ENCODE assay signal across 22 mouse cellular contexts in the genomic region with DNA sequence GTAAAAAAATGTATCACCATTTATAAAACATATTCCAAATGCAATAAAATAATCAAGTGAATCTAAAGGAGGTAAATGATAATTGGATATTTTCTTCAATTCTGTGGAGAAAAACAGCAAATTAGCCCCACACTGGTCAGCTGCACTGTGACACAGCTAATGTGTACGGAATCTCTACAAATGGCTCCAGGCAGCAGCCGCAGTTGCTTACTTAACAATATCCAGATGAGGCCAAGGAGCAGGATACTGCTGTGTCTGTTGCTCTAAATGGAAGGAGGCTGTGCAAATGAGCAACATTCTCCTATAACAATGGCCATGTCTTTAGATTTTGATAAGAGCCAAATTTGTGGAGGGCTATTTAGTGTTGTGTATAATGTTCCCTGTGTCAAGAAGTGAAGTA.
DNase-seq lines count a peak whose midpoint lies in the region; ATAC-seq and TF ChIP-seq lines count a peak whose summit lies in the region.
"Had no signal": no experiment of that assay in that cellular context is flagged by ENCODE, and none has a peak within 500 bp of the region (broad histone marks: within the 10 kb centered on the region; RNA-seq: fewer than 3 reads in every experiment).

No protein-coding gene starts in this region.

- no peak overlapping the region for H3K4me3 ChIP-seq in hindbrain, embryonic 10.5 days
- no peak overlapping the region for H3K4me3 ChIP-seq in hindbrain, embryonic 12.5 days
- H3K4me3 ChIP-seq in embryonic fibroblast, embryonic 13.5 days (ENCODE audit: insufficient read depth, low read length) = no peak overlapping the region
- H3K4me3 ChIP-seq: forebrain, embryonic 15.5 days; hindbrain, embryonic 15.5 days; intestine, embryonic 15.5 days; liver, embryonic 13.5 days; megakaryocyte, embryonic 14.5 days had no signal

- no peak for ATAC-seq in hindbrain, embryonic 12.5 days (ENCODE audit: low FRiP score)
- ATAC-seq: CD4-positive, CD25-positive, alpha-beta regulatory T cell, adult 4 months; forebrain, embryonic 15.5 days; intestine, embryonic 15.5 days; Patski had no signal

- H3K4me2 ChIP-seq in hindbrain, embryonic 12.5 days (replicated peaks) = no peak overlapping the region
- H3K4me2 ChIP-seq: forebrain, embryonic 15.5 days; hindbrain, embryonic 15.5 days; intestine, embryonic 15.5 days; liver, embryonic 13.5 days; lung, embryonic 14.5 days had no signal

- H3K4me1 ChIP-seq in hindbrain, embryonic 10.5 days (replicated peaks) = peaks cover 34% of the 10 kb centered on the region
- H3K4me1 ChIP-seq in hindbrain, embryonic 12.5 days = peaks cover 20% of the 10 kb centered on the region
- peaks cover 10% of the 10 kb centered on the region for H3K4me1 ChIP-seq in embryonic fibroblast, embryonic 13.5 days (ENCODE audit: control insufficient read depth, insufficient read depth, low read length)
- H3K4me1 ChIP-seq: liver, embryonic 13.5 days had no signal

- no peaks in the 10 kb centered on the region for H3K27me3 ChIP-seq in hindbrain, embryonic 10.5 days (ENCODE audit: insufficient read depth, poor library complexity, severe bottlenecking)
- no peaks in the 10 kb centered on the region for H3K27me3 ChIP-seq in hindbrain, embryonic 12.5 days
- H3K27me3 ChIP-seq: forebrain, embryonic 15.5 days; hindbrain, embryonic 15.5 days; intestine, embryonic 15.5 days; liver, embryonic 13.5 days; megakaryocyte, embryonic 14.5 days; Patski had no signal

- H3K9ac ChIP-seq in hindbrain, embryonic 12.5 days = no peak overlapping the region
- H3K9ac ChIP-seq: forebrain, embryonic 15.5 days; hindbrain, embryonic 15.5 days; intestine, embryonic 15.5 days; liver, embryonic 13.5 days; lung, embryonic 14.5 days had no signal

- no peak for TF ChIP-seq CTCF in embryonic fibroblast, embryonic 13.5 days (IDR thresholded peaks at IDR 0.05; ENCODE audit: borderline replicate concordance, insufficient read depth, low read length)

- no peaks in the 10 kb centered on the region for H3K36me3 ChIP-seq in hindbrain, embryonic 10.5 days
- no peaks in the 10 kb centered on the region for H3K36me3 ChIP-seq in hindbrain, embryonic 12.5 days
- H3K36me3 ChIP-seq: forebrain, embryonic 15.5 days; hindbrain, embryonic 15.5 days; intestine, embryonic 15.5 days; liver, embryonic 13.5 days had no signal

- peak; percentile 22 for DNase-seq in hindbrain, embryonic 10.5 days (ENCODE audit: low spot score)
- peak; percentile 36 for DNase-seq in 3T3-L1 (ENCODE audit: low read depth, low spot score)
- DNase-seq in embryo, embryonic 10.5 days (ENCODE audit: low spot score) = peak; percentile 62
- DNase-seq in left cerebral cortex, adult 9 months (ENCODE audit: low spot score in 2 of 2) = no peak
- no peak for DNase-seq in layer of hippocampus, postnatal 36 days
- DNase-seq: cerebellum, adult 11-12 months; cerebellum, postnatal 10 days; gastrocnemius, postnatal 10 days; kidney, adult 9 months; kidney, postnatal 14 days; liver, embryonic 13.5 days; lung, embryonic 14.5 days; thymus, adult 18-20 months; thymus, postnatal 36 days had no signal

- no peak for TF ChIP-seq POLR2A in embryonic fibroblast, embryonic 13.5 days (IDR thresholded peaks at IDR 0.05; ENCODE audit: low read depth, low read length)

- H3K27ac ChIP-seq in hindbrain, embryonic 10.5 days = no peak overlapping the region
- no peak overlapping the region; the same call in 1 of the 2 replicates for H3K27ac ChIP-seq in hindbrain, embryonic 12.5 days
- peak overlapping the region; percentile 37; the same call in 1 of the 2 replicates for H3K27ac ChIP-seq in embryonic fibroblast, embryonic 13.5 days (ENCODE audit: insufficient read depth, low read length)
- H3K27ac ChIP-seq: forebrain, embryonic 15.5 days; hindbrain, embryonic 15.5 days; liver, embryonic 13.5 days had no signal

- H3K9me3 ChIP-seq in hindbrain, embryonic 10.5 days = no peaks in the 10 kb centered on the region
- no peaks in the 10 kb centered on the region for H3K9me3 ChIP-seq in hindbrain, embryonic 12.5 days (replicated peaks)
- H3K9me3 ChIP-seq: forebrain, embryonic 15.5 days; hindbrain, embryonic 15.5 days; intestine, embryonic 15.5 days; liver, embryonic 13.5 days; megakaryocyte, embryonic 14.5 days had no signal

- 44% methylated on average over 2 of the region's 2 CpGs for WGBS in hindbrain, embryonic 10.5 days
- 27% methylated on average over 2 of the region's 2 CpGs for WGBS in hindbrain, embryonic 12.5 days

Comparison
In these comparisons a context has a peak if more than half of its experiments do, and no peak if none do; other contexts are left out.
1. DNase-seq: peak in hindbrain, embryonic 10.5 days (single experiment), 3T3-L1 (single experiment) and embryo, embryonic 10.5 days (single experiment); none in left cerebral cortex, adult 9 months (0 of 2) and layer of hippocampus, postnatal 36 days (0 of 2).